Mouse (Mus musculus) heart, postnatal 0 days (tissue): ENCODE results near the gene Crlf1.

ENCODE experiments used
- CTCF ChIP-seq: IDR thresholded peaks from 2 replicates; pipeline ENCODE4 v1.5.1; 2016; ENCODE audit warnings: antibody characterized with exemption, control low read depth, low read depth
- EP300 ChIP-seq: IDR thresholded peaks from 2 replicates; pipeline ENCODE4 v1.6.1; 2016; ENCODE audit warnings: antibody characterized with exemption, low read depth

DNA sequence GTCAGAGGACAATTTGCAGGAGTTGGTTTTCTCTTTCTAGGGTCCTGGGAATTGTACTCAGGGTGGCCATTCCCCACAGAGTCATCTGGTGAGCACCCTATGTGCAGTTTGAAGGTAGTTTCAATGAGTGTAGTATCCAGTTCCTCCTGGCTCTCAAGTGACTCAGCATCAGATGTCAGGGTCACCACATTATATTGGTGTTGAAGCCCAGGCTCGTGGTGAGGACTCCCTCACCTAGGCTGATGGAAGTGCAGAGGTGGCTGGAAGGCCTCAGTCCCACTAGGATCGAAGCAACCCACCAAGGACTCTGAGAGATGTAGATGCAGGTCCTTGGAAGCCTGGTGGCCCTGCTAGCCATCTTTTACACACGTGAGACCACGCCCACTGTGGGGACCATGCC lies 53.5 kb downstream of the Crlf1 start:
- TF ChIP-seq CTCF, result no peak
- TF ChIP-seq EP300, result no peak
